Mouse (Mus musculus) T-cell, adult 2 months (primary cell): Measurements from ENCODE around the gene Ppp4r1.
A peak's percentile ranks its signal among the peaks of the same experiment; 100 is the strongest.

Experiments
- DNase-seq: peaks from one replicate; pipeline ENCODE4 v3.0.0; 2022; ENCODE audit warnings: low spot score

Ppp4r1 gene

GRCm38 (mm10) chr17:65771951-65772934, 10.1 kb upstream of the Ppp4r1 start, which contains the start of gene Rab31:
TSS of gene Rab31 (minus strand) at chr17:65772752.
- peak; percentile 10 for DNase-seq

DNA sequence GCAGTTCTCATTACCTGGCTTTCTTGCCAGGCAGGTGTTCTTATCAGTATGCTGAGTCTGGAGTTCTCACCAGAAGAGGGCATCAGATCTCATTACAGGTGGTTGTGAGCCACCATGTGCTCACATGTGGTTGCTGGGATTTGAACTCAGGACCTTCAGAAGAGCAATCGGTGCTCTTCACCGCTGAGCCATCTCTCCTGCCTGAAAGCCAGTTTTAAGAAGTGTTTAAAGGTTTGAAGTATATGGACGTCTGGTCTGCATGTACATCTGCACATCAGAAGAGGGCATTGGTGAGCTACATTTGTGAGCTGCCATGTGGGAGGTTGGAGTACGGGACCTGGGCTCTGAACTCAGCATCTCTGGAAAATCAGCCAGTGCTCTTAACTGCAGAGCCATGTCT, 8.8 kb upstream of the Ppp4r1 start:
- DNase-seq, result no peak

DNA sequence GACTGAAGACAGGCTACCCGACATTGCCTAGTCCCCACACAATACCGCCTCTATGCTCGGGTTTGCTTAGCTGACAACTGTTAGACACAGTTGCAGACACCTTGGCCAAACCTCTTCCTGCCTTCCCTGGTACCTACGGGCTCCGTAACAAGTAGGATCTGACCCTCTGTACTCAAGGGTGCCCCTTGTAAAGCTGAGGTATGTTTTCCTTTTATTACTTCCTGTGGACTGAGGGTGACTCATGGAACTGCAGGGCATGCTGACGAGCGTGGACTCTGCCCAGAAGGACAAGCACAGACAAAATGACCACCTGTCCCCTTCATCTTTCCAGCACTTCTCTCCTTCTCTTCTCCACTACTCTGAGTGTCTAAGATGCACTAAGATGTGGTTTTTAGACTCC, 7.9 kb upstream of the Ppp4r1 start:
- DNase-seq, result no peak

DNA sequence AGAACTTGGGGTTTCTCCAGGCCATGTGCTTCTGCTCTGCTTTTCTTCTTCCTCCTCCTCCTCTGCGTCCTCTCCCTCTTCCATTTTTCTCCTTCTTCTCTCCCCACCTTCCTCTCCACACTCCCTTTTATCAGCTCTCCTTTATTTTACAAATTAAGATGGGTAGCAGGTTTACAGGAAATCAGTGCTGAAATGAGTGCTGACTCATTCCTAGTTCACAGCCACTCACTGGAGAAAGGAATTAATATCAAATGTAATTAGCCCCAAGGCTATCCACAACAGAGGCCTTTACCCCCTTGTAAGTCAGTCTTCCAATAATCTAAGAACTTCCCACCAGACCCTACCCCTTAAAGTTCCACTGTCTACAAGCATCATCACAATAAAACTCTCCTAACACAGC, 6.1 kb upstream of the Ppp4r1 start:
- DNase-seq, result no peak

DNA sequence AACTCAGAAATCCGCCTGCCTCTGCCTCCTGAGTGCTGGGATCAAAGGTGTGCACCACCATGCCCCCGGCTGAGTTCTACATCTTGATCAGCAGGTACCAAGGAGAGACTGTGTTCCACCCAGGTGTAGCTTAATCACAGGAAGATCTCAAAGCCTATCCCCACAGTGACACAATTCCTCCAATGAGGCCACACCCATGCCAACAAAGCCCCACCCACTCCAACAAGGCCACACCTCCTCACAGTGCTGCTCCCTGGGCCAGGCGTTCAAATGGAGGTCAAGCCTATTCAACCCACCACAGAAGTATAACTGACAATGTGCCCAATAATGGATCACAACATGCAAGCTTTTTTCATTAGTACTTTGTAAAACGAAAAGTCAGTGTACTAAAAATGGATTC, 4.9 kb upstream of the Ppp4r1 start:
- no peak for DNase-seq

DNA sequence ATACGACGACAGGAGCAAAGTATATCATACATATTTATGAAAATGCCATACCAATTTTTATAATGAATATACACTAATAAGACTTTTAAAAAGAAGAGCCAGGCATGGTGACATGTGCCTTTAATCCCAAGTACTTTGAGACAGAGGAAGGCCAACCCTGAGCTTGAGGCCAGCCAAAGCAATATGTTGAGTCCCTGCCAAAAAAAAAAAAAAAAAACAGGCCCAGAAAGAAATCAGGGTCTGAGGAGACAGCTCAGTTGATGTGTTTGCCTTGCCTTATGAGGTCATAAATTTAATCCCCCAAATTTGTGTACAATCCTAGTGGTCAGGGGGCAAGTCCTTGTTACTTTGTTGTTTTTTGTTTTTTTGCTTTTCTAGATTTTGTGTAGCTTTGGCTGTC, 1.4 kb upstream of the Ppp4r1 start:
- DNase-seq, result no peak

GRCm38 (mm10) chr17:65783182-65784161, 1.1 kb downstream of the Ppp4r1 start:
- peak; percentile 56 for DNase-seq

DNA sequence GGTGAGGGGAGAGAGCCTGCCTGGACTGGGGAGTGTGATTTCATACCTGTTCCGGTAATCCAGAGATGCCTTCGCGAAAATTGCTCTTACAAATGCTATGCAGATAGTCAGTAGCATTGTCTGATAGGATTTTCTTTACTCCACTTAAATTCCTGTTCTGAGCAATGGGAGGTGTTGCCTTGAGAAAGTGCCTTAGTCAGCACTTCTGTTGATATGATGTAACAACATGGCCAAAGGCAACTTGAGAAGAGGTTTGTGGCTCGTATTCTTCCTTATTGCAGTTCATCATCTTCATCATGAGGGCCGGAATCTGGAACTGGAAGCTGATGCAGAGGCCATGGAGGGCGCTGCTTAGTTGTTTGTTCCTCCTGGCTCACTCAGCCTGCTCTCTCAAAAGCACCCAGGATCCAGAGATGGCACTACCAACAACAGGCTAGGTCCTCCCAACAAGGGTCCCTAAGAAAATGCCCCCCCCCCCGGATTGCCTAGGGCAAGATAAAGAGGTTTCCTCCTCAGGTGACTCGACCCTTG, 2.3 kb downstream of the Ppp4r1 start:
- no peak for DNase-seq

DNA sequence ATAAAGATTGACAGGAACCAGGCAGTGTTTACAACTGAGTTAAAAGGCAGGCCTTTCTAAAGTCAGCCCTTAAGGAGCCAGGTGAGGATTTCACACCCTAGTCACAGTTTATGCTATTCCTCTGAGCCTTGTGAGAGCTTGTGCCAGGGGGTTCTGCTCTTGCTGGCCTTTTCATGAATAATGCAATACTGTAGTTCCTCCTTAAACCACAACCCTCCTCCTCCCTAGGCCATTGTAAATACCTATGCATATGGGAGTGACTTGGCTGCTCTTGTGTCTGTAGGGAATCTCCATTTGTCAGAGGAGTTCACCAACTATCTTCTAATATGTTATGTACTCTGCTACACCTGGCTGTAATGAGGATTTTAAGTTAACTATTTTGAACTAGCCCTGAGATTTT, 3.3 kb downstream of the Ppp4r1 start:
- DNase-seq, result no peak

GRCm38 (mm10) chr17:65786225-65786624, 3.9 kb downstream of the Ppp4r1 start:
- no peak for DNase-seq

- DNase-seq, result no peak
Measured at GRCm38 (mm10) chr17:65787261-65787660, 4.9 kb downstream of the Ppp4r1 start.

GRCm38 (mm10) chr17:65788542-65789291, 6.3 kb downstream of the Ppp4r1 start:
- no peak for DNase-seq

GRCm38 (mm10) chr17:65789576-65789975, 7.2 kb downstream of the Ppp4r1 start:
- no peak for DNase-seq

- DNase-seq, result no peak
Measured at GRCm38 (mm10) chr17:65791161-65791560, 8.8 kb downstream of the Ppp4r1 start.

DNA sequence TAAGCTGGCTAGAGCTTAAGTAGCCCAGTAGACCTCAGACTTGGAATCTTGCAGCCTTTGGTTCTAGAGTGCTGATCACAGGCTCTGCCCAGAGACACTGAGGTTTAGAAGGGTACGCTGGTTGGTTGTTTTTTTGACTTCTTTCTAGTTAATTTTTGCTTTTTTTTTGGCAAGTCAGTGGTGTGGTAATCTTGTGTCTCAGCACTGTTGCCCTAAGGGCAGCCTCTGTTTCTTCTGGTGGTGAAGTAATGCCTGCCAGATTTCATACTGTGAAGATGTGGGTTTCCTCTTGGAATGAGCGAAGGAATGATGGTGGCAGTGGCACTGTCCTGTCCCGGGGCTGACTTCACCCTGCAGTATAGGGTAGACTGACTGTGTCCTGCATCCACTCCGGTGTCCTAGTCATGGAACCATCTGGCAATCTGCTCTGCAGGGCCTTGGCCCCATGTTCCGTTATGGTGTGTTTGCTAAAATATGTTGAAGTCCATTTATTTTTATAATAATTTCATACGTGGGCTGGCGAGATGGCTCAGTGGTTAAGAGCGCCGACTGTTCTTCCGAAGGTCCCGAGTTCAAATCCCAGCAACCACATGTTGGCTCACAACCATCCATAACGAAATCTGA, 11.0 kb downstream of the Ppp4r1 start:
- DNase-seq, result no peak

GRCm38 (mm10) chr17:65794096-65794850, 11.9 kb downstream of the Ppp4r1 start:
- DNase-seq, result no peak

GRCm38 (mm10) chr17:65796056-65796455, 13.7 kb downstream of the Ppp4r1 start:
- no peak for DNase-seq

DNA sequence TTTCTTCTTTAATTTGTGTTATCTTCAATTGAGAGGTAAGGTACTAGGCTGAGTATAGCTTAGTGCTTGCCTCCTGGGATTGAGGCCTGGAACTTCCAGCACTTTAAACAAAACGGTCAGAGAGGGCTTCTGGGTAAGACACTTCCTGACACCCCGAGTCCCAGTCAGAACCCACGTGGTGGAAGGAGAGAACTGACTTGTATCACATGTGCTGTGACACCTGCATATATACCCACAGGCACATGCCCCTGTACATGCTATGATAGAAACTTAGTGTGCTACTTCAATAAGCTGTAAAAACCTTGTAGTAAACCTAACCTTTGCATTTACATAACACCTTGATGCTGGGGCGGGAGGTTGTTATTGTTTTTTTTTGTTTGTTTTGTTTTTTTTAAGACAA, 16.1 kb downstream of the Ppp4r1 start:
- DNase-seq, result peak; percentile 28

DNA sequence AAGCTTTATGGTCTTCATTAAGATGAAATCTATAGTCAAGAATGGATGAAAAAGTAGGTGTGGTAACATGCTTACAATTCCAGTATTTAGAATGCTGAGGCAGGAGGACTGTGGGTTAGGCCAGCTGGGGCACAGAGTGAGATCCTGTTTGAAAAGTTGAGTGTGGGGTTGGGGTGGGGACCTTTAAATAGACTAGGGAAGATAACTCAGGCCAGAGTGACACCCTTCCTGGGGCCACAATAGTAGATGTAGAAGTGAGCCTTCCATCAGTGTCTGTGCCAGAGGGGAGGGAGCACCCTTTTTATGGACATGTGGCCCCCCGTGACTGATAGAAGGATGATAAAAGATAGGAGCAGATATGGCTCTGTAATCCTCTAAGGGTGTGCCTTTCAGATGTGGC, 17.0 kb downstream of the Ppp4r1 start:
- no peak for DNase-seq

- no peak for DNase-seq
Measured at GRCm38 (mm10) chr17:65800451-65800850, 18.1 kb downstream of the Ppp4r1 start.
